Mouse (Mus musculus) heart, embryonic 10.5 days (tissue): ENCODE data around the gene Nox1. TPM values are rescaled to one million over a fixed set of nuclear protein-coding genes. Genes with fewer than 3 reads are reported as not detected.

ENCODE experiments used
- DNase-seq: peaks from one replicate; pipeline ENCODE4 v3.0.0-alpha.2; 2017; ENCODE audit warnings: low spot score
- H3K27ac ChIP-seq: fragments of 300-500 bp; sonication (generic); 2 replicates; pipeline ENCODE4 v1.5.1; 2016; ENCODE audit warnings: mild to moderate bottlenecking
- H3K27me3 ChIP-seq: fragments of 300-500 bp; sonication (generic); 2 replicates; pipeline ENCODE4 v1.6.1; 2016; ENCODE audit warnings: mild to moderate bottlenecking; ENCODE audit not compliant: poor library complexity, insufficient read depth, severe bottlenecking
- H3K36me3 ChIP-seq: fragments of 300-500 bp; sonication (generic); 2 replicates; pipeline ENCODE4 v1.6.1; 2016; ENCODE audit warnings: mild to moderate bottlenecking, moderate library complexity
- H3K4me1 ChIP-seq: fragments of 300-500 bp; sonication (generic); 2 replicates; pipeline ENCODE4 v1.6.1; 2016; ENCODE audit warnings: mild to moderate bottlenecking
- H3K4me3 ChIP-seq: fragments of 300-500 bp; sonication (generic); 2 replicates; pipeline ENCODE4 v1.5.1; 2016; ENCODE audit warnings: mild to moderate bottlenecking, moderate library complexity
- H3K9me3 ChIP-seq: fragments of 300-500 bp; sonication (generic); 2 replicates; pipeline ENCODE4 v1.6.1; 2016; ENCODE audit warnings: mild to moderate bottlenecking, moderate library complexity
- WGBS: fragments of 180-500 bp; shearing (Covaris S2); methylation state at CpG from one replicate; pipeline ENCODE4 v1.1.7; 2016; 5-methylcytosine and 5-hydroxymethylcytosine counted together
- microRNA-seq: library from miRNA; unstranded; fragments of <30 nt; microRNA quantifications from one replicate; pipeline ENCODE4, GENCODE M21; 2017
- polyA plus RNA-seq: library from polyadenylated mRNA; unstranded; fragments of >200 nt; fragmentation: Nextera tagmentation; extraction: Ambion mirVana; gene quantifications from 2 replicates; pipeline ENCODE4 v1.2.1, GENCODE M21; 2016

Gene Nox1
- polyA plus RNA-seq, 1 experiment from 2014 or later: 0.08 TPM

DNA sequence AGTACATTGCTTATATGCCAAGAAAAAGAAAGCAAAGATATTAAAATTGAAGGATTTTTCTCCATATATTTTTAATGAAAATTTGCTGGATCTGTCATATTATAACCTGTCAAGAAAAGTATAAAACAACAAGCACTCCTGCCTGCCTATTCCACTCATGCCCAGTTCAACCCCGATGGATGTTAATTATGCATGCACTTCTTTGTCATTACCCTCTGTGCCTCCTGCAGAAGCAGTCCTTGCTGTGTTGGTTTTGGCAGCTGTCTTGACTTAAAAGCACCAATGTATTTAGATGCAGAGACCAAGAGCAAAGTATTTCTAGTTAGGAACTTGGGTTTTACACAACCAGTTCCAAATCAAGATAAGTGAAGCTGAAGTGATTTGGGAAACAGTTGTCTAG, 136.3 kb downstream of the Nox1 start:
- H3K36me3 ChIP-seq: peaks cover 19% of the 10 kb centered on the region; the same call in 1 of the 2 replicates
- WGBS: 70% methylated on average over 1 of the region's 1 CpGs
- no peak overlapping the region for H3K4me3 ChIP-seq
- no peak for DNase-seq
- no peak overlapping the region for H3K27ac ChIP-seq
- no peaks in the 10 kb centered on the region for H3K4me1 ChIP-seq
- no peaks in the 10 kb centered on the region for H3K9me3 ChIP-seq
- H3K27me3 ChIP-seq: no peaks in the 10 kb centered on the region

DNA sequence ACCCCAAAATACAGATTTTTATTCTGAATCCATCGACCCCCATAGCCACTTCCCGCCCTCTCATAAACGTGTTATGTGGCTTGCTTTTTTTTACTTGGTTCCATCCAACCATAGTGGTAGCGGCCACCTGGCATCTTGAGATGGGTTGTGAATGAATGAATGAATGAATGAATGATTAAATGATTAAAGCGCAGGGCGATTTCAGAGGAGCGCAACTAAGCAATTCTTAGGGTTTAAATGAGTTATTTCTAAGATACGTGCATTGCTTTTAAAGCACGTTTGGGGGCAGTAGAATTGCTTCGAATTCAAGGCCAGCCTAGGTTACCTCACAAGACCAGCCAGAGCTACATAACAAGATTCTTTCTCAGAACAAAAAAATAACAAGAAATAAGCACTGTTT, 162.0 kb downstream of the Nox1 start:
- H3K9me3 ChIP-seq: no peaks in the 10 kb centered on the region
- peak overlapping the region; percentile 89 for H3K27ac ChIP-seq
- DNase-seq: no peak
- WGBS: 20% methylated on average over 10 of the region's 10 CpGs
- peaks cover 23% of the 10 kb centered on the region; the same call in 1 of the 2 replicates for H3K36me3 ChIP-seq
- no peaks in the 10 kb centered on the region; the same call in 1 of the 2 replicates for H3K27me3 ChIP-seq
- peak overlapping the region; percentile 65 for H3K4me3 ChIP-seq
- no peaks in the 10 kb centered on the region for H3K4me1 ChIP-seq

DNA sequence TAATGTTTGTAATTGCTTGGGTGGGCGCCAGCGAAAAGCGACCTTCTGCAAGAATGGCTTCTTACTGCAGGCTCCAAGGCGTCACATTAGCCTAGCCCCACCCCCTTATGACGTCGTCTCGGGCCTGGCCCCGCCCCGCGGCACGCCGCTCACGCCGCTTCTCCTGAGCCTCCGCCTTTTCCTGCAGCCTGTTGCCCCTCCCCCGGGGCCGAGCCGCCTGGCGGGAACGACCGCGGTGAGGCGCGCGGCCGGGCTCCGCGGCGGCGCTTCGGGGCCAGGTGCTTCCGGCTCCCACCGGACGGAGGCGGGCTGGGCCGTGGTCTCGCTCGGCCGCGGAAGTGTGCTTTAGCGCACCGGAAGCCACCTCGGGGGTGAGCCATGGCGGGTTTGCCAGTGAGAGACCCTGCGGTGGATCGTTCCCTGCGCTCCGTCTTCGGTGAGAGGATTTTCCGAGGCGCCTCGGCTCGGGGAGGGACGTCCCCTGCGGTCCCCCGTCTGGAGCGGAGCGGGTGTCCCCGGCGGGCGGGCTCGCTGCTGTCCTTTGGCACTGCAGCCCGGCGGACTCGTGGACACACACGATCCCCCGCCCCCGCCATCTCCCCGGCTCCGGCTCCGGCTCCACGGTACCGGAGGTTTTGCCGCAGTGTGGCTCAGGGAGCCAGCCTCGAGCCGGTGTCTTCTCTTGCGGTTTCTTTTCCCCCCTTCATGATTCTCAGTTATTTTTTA, 162.6 kb downstream of the Nox1 start, which contains the start of gene Cstf2:
Gene Cstf2 (plus strand): TSS at position 201 of the 726 bp plus-strand sequence.
- H3K9me3 ChIP-seq: no peaks in the 10 kb centered on the region
- DNase-seq: peak; percentile 96
- peak within 1 kb of the TSS; percentile 89 for H3K27ac ChIP-seq
- no peaks in the 10 kb centered on the region for H3K4me1 ChIP-seq
- peaks cover 20% of the 10 kb centered on the region; the same call in 1 of the 2 replicates for H3K36me3 ChIP-seq
- WGBS: 17% methylated on average over 75 of the region's 77 CpGs
- H3K27me3 ChIP-seq: no peaks in the 10 kb centered on the region; the same call in 1 of the 2 replicates
- H3K4me3 ChIP-seq: peak within 1 kb of the TSS; percentile 65

DNA sequence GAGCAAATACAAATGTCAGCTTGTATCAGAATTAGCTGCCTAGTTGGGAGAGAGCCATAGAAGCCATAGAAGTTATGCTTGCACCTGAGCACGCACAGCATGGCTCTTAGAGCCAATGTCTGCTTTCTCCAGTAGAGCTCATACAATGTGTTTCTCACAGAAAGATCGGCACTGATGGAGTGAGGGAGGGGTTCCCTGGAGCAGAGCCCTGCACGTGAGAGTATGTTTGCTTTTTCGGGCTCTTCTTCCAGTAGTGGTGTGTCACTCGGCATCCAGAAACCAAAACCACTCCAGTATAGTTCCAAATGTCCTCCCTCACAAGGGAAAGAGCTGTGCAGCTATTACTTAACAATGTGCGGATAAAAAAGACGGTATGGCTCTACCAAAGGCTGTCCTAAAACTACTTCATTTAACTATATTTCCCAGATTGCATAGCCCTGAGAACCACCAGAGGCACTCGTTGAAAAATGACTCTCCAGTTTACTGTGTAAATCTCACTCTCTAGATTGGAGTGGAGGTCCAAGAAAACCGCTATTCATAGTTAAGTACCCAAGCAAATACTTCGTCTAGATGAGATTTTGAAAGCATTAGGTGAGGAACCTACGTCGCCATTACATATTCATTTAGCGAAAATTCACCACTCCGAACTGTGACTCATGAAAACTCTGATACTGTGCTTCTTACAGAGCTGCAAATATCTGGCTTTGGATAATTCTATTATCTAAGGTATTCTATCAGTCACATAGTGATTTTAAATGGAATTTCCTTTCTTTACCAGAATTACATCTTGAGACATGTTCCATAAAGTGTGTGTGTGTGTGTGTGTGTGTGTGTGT, 163.5 kb downstream of the Nox1 start:
- Histone ChIP-seq H3K27ac (peak overlapping the region; percentile 89; the same call in 1 of the 2 replicates), H3K4me1 (no peaks in the 10 kb centered on the region), H3K36me3 (peaks cover 17% of the 10 kb centered on the region; the same call in 1 of the 2 replicates), H3K27me3 (no peaks in the 10 kb centered on the region; the same call in 1 of the 2 replicates), H3K4me3 (peak overlapping the region; percentile 65), H3K9me3 (no peaks in the 10 kb centered on the region)
- 72% methylated on average over 14 of the region's 14 CpGs for WGBS
- no peak for DNase-seq

DNA sequence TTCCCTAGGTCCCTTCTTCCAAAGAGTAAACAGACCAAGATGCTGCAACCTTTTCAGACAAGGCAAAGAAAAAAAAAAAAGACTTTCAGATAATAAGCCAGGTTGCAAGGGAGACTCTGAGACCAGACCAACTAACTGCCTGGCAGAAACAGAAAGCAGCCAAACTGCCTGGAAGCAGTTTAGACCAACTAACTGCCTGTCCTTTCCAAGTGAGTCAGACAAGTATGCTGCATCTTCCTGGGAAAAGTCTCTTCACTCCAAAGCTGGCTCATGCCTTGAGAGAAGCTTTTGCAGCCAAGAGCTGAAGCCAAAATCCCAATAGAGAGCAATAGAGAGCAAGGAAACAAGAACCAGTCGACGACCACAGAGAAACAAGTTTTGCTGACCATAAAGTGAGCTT, 164.9 kb downstream of the Nox1 start:
- H3K27me3 ChIP-seq: no peaks in the 10 kb centered on the region; the same call in 1 of the 2 replicates
- no peak for DNase-seq
- H3K36me3 ChIP-seq: peaks cover 7% of the 10 kb centered on the region; the same call in 1 of the 2 replicates
- H3K4me1 ChIP-seq: no peaks in the 10 kb centered on the region
- no peak overlapping the region for H3K4me3 ChIP-seq
- WGBS: 86% methylated on average over 2 of the region's 2 CpGs
- H3K27ac ChIP-seq: no peak overlapping the region
- no peaks in the 10 kb centered on the region for H3K9me3 ChIP-seq

DNA sequence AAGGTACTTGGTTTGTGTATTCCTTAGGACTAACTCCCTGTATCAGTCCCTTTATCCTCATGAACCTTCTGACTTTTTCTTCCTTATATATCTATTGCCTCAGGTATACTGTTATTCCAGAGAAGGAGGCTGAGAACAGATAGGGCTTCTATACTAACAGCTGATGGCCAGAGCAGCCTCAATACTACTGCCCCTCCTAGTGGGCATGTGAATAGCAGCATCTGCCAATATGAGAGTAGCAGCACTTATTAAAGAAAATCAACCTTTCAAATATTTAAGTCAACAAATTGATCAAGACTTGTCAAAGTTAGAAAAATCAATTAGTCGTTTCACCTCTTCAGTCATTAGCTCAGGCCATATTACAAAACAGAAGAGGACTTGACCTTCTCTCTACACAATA, 172.8 kb downstream of the Nox1 start:
- Histone ChIP-seq H3K36me3 (no peaks in the 10 kb centered on the region), H3K4me1 (no peaks in the 10 kb centered on the region), H3K27ac (no peak overlapping the region), H3K9me3 (no peaks in the 10 kb centered on the region), H3K4me3 (no peak overlapping the region), H3K27me3 (no peaks in the 10 kb centered on the region)
- 66% methylated on average over 1 of the region's 1 CpGs for WGBS
- no peak for DNase-seq

Small RNA genes within 50 kb of the gene (microRNA-seq; reads per million reads assigned to microRNA genes)
- 1.0 reads per million for gene Mir3112

Other genes starting within 250 kb of the Nox1 start
- gene Sytl4, start 240.1 kb downstream of the Nox1 start, polyA plus RNA-seq: 2.9 and 5.0 TPM in 2 replicates
- gene Cstf2, start 162.8 kb downstream of the Nox1 start, polyA plus RNA-seq: 49.1 and 49.9 TPM in 2 replicates
- gene Xkrx, start 59.9 kb downstream of the Nox1 start, polyA plus RNA-seq: 0.10 and 0.14 TPM in 2 replicates
- not detected in 2 replicates for gene Arl13a, start 34.5 kb downstream of the Nox1 start, polyA plus RNA-seq
- 20.7 and 29.8 TPM in 2 replicates for gene Trmt2b, start 55.0 kb upstream of the Nox1 start, polyA plus RNA-seq
- gene Tmem35a, start 73.3 kb upstream of the Nox1 start, polyA plus RNA-seq: 1.3 and 2.5 TPM in 2 replicates
- gene Cenpi, start 86.1 kb upstream of the Nox1 start, polyA plus RNA-seq: 28.8 and 33.0 TPM in 2 replicates
- gene Drp2, start 182.6 kb upstream of the Nox1 start, polyA plus RNA-seq: 0.55 and 0.83 TPM in 2 replicates